Mouse (Mus musculus) layer of hippocampus, adult 9-10 months (tissue): ENCODE measurements around the gene Ctag2.

ENCODE experiments used
- DNase-seq: peaks from one replicate; pipeline ENCODE4 v3.0.0; 2022; ENCODE audit warnings: low spot score

Ctag2 gene

DNA sequence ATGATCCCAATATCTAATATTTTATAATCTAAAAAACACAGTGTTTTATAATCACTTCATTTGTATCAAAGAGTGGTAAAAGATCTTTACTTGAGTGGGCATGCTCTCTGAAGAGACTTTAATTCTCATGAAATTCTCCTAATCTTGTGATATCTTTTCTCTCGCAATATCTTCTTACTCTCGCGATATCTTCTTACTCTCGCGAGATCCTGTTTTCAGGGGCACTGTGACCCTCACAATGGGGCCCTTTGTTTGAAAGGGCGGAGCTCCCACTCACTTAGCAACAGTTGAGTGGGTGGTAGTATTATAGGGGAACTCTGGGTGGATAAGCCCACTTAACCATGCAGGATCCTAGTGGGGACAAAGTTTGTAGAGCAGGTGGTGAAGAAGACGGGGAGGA lies at the start of gene Ctag2:
Ctag2 (plus strand) TSS at position 301 of the 400 bp plus-strand sequence.
- DNase-seq: no peak
